Mouse (Mus musculus) urinary bladder, postnatal 4 days (tissue): ENCODE data around the gene Pgf.

Experiments
- DNase-seq, 2 experiments: peaks; one replicate each; pipeline ENCODE4 v3.0.0; 2021 to 2022; ENCODE audit warnings: low spot score in 2 of 2

The Pgf gene

DNA sequence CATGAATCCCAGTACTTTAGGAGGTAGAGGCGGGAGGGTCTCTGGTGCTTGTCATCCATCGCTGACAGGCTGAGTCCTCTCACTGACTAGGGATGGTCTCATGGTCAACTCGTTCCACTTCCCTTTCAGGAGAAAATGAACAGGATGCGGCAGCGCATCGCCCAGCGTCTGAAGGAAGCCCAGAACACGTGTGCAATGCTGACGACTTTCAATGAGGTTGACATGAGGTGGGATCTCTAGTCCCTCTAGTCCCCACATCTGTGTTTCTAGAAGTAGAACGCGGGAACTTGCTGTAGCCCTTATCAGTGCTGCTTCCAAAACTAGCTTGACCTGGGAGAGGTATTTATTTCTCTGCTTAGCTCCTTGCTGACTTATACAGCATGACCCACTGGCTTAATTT lies 53.9 kb downstream of the Pgf start:
- DNase-seq: no peak

- no peak for DNase-seq
Observed at GRCm38 (mm10) chr12:85123108-85123530, 54.5 kb downstream of the Pgf start.

- DNase-seq: no peak
Observed at GRCm38 (mm10) chr12:85121806-85122459, 55.7 kb downstream of the Pgf start.
